Mouse (Mus musculus) liver, embryonic 16.5 days (tissue): ENCODE data around the gene Gm26620. TPM values are rescaled to one million over a fixed set of nuclear protein-coding genes. Genes with fewer than 3 reads are reported as not detected.
A peak's percentile ranks its signal among the peaks of the same experiment; 100 is the strongest.

Experiments
- ATAC-seq: fragments of 200-750 bp; cut with Nextera tagmentation; 2 replicates; pipeline ENCODE4 v1.8.0; 2017; ENCODE audit warnings: low read depth, mild to moderate bottlenecking, moderate number of reproducible peaks, moderate library complexity
- H3K27ac ChIP-seq: fragments of 300-500 bp; sonication (generic); 2 replicates; pipeline ENCODE4 v1.5.1; 2014; ENCODE audit warnings: mild to moderate bottlenecking, low read length
- H3K27me3 ChIP-seq: fragments of 300-500 bp; sonication (generic); 2 replicates; pipeline ENCODE4 v1.6.1; 2014; ENCODE audit warnings: low read depth, low read length, mixed read lengths; ENCODE audit not compliant: control insufficient read depth, insufficient read depth
- H3K36me3 ChIP-seq: fragments of 300-500 bp; sonication (generic); 2 replicates; pipeline ENCODE4 v1.6.1; 2014; ENCODE audit warnings: mild to moderate bottlenecking; ENCODE audit not compliant: control insufficient read depth, insufficient read depth
- H3K4me1 ChIP-seq: fragments of 300-500 bp; sonication (generic); 2 replicates; pipeline ENCODE4 v1.6.1; 2014; ENCODE audit warnings: low read depth, low read length, mixed read lengths; ENCODE audit not compliant: control insufficient read depth
- H3K4me2 ChIP-seq: fragments of 300-500 bp; sonication (generic); 2 replicates; pipeline ENCODE4 v1.6.1; 2014; ENCODE audit warnings: low read depth, low read length, mixed read lengths
- H3K4me3 ChIP-seq: fragments of 300-500 bp; sonication (generic); 2 replicates; pipeline ENCODE4 v1.5.1; 2014; ENCODE audit warnings: low read depth, mild to moderate bottlenecking, low read length
- H3K9ac ChIP-seq: fragments of 300-500 bp; sonication (generic); 2 replicates; pipeline ENCODE4 v1.6.1; 2014; ENCODE audit warnings: low read depth, low read length
- H3K9me3 ChIP-seq: fragments of 300-500 bp; sonication (generic); replicated peaks from 2 replicates; pipeline ENCODE4 v1.6.1; 2016; ENCODE audit warnings: low read length; ENCODE audit not compliant: control insufficient read depth
- WGBS: fragments of 180-500 bp; shearing (Covaris S2); extraction: QIAGEN DNeasy Blood & Tissue Kit; methylation state at CpG from one replicate; pipeline ENCODE4 v1.1.7; 2014; ENCODE audit not compliant: insufficient replicate concordance; 5-methylcytosine and 5-hydroxymethylcytosine counted together
- polyA plus RNA-seq: library from polyadenylated mRNA; unstranded; fragments of >200 nt; fragmentation: Nextera tagmentation; extraction: Ambion mirVana; gene quantifications from 2 replicates; pipeline ENCODE4 v1.2.1, GENCODE M21; 2015

Gm26620 gene
- polyA plus RNA-seq, result 0.42 and 0.44 TPM in 2 replicates

DNA sequence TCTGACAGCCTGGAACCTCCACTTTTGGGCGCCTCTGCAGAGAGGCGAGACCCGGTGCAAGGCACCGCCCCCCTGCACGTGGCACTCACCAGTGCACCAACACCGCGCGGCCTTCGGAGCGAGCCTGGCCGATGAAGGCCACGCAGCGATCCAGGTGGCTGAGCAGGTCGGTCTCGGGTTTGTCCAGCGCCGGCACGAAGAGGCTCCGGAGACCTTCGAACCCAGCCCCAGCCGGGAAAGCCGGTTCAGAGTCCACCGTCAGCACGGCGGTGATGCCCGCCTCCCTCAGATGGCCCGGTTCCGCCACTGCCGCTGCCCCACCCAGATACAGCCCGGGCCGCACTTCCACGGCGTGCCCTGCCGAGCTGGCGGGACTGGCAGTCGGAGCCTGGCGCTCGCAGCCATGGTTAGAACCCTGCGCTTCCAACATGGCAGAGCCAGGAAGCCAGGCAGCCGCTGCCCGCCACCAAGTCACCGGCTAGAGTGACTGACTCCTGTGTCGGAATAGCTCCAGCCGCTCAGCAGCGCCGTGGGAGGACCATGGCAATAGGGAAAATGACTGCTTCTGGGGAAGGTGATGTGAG is at the start of gene Gm26620, which contains the start of gene Dusp12:
TSS of gene Gm26620 (plus strand) at position 88 of the 584 bp plus-strand sequence.
TSS of gene Dusp12 (minus strand) at position 563 of the 584 bp plus-strand sequence.
- Histone ChIP-seq H3K27ac (peak within 1 kb of the TSS; percentile 74), H3K36me3 (peaks cover 2% of the 10 kb centered on the region; the same call in 1 of the 2 replicates)
- WGBS, result under 1% methylated on average over 46 of the region's 46 CpGs

DNA sequence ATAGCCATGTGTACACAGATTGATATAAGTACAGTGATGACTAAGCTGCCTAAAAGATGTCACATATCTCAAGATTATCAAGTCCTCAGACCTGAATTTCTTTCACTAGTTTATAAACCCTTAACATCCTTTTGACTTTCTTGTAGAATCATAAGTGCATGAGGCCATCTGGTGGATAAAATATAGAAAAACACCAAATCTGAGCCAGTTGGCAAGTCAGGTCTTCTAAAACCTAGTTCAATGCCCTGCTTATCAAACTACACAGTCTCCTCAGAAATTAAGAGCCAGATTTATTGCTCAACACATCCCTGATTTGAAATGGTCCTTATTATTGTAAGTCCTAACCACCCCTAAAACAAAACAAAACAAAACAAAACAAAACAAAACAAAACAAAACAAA is 45.2 kb upstream of the Gm26620 start:
- no peaks in the 10 kb centered on the region for H3K9me3 ChIP-seq
- H3K4me3 ChIP-seq, result no peak overlapping the region
- H3K4me1 ChIP-seq, result peaks cover 3% of the 10 kb centered on the region
- no peak overlapping the region for H3K9ac ChIP-seq
- no peak overlapping the region for H3K4me2 ChIP-seq
- H3K36me3 ChIP-seq, result peaks cover 8% of the 10 kb centered on the region; the same call in 1 of the 2 replicates
- no peak for ATAC-seq
- H3K27me3 ChIP-seq, result no peaks in the 10 kb centered on the region
- no peak overlapping the region for H3K27ac ChIP-seq

More for the DNA sequence above, at the start of gene Gm26620, which contains the start of gene Dusp12:
- Histone ChIP-seq H3K9me3 (no peaks in the 10 kb centered on the region), H3K4me1 (peaks cover 12% of the 10 kb centered on the region), H3K4me3 (peak within 1 kb of the TSS; percentile 82), H3K9ac (peak within 1 kb of the TSS; percentile 77), H3K4me2 (peak within 1 kb of the TSS; percentile 86), H3K27me3 (no peaks in the 10 kb centered on the region)
- ATAC-seq, result peak; percentile 81

DNA sequence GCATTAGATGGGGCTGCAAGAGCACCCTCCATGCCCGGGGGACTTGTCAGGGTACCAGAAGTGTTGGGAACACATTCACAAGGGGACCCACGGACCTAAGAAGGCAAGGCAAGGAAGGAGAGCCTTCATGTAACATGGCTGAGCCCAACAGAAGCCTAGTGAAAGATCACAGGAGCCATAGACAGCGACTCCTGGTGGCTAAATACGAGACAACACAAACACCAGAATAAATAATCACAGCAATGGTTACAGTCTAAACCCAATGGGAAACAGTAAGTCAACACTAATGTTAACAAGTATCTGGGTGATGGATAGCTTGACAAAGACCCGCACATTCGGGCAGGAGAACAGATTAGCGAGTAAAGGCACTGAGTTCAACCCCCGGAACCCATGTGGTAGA is 40.5 kb upstream of the Gm26620 start:
- Histone ChIP-seq H3K4me1 (peaks cover 20% of the 10 kb centered on the region), H3K4me3 (no peak overlapping the region), H3K9me3 (no peaks in the 10 kb centered on the region), H3K4me2 (no peak overlapping the region), H3K36me3 (peaks cover 3% of the 10 kb centered on the region; the same call in 1 of the 2 replicates), H3K27ac (no peak overlapping the region), H3K9ac (no peak overlapping the region), H3K27me3 (no peaks in the 10 kb centered on the region)
- WGBS, result 61% methylated on average over 8 of the region's 8 CpGs
- no peak for ATAC-seq

DNA sequence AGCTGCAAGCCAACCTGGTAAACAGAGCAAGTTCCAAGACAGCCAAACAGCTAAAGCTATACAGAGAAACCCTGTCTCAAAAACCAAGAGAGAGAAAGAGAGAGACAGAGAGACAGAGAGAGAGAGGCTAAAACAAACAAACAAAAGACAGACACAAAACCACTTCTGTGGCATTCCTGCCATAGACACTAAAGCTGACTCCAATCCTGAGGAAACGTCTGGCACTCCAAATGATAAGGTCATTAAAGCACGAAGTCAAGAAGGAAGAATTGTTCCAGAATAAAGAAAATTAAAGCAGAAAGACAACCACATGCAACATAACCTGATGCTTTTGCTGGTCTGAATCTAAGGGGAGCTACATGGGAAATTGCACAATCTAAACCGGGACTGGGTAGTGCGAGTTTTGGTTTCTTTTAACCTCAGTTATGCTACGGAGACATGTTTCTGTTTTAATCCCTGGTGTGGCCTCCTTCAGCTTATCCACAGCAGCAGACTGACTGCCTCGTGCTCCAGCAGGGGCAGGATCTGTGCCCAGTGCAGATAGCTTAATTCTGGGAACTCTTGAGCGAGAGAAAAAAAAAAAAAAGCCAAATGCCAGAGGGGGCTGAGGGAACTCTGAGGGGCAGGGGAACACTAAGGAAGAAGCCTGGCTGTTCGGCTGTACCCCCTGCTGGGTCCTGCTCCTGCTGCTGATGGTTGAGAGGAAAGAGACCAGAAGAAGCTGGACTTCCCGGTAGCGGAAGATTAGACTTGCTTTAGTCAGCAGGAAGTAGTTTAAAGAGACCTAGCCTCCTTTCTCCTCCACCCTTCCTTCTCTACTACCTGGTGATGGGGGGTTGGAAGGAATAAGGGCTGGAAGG is 39.2 kb upstream of the Gm26620 start:
- Histone ChIP-seq H3K4me1 (peaks cover 20% of the 10 kb centered on the region), H3K9ac (peak overlapping the region; percentile 42), H3K4me3 (peak overlapping the region; percentile 31), H3K4me2 (peak overlapping the region; percentile 46), H3K27me3 (no peaks in the 10 kb centered on the region), H3K27ac (peak overlapping the region; percentile 78), H3K36me3 (peaks cover 8% of the 10 kb centered on the region; the same call in 1 of the 2 replicates), H3K9me3 (no peaks in the 10 kb centered on the region)
- WGBS, result 10% methylated on average over 10 of the region's 10 CpGs
- ATAC-seq, result peak; percentile 91

DNA sequence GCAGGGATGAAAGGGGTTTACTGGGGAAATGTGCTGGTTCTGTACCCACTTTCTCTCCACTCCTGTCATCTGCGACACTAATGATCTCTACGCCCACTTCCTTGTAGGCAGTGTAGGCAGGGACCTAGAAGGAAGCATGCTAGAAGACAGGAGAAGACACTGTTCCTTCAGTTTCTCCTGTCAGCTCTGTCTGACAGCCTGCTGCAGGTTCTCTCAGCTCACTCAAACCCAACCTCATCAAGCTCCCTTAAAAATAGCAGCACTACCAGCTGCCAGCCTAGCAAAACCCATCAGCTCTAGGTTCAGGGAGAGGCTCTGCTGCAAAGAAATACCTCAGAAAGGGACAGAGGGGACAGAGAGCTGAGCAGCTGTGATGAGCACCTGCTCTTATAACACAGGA is 34.9 kb upstream of the Gm26620 start:
- Histone ChIP-seq H3K9ac (no peak overlapping the region), H3K36me3 (peaks cover 9% of the 10 kb centered on the region; the same call in 1 of the 2 replicates), H3K27ac (no peak overlapping the region), H3K4me1 (peaks cover 23% of the 10 kb centered on the region), H3K4me3 (no peak overlapping the region), H3K9me3 (no peaks in the 10 kb centered on the region), H3K27me3 (no peaks in the 10 kb centered on the region), H3K4me2 (no peak overlapping the region)
- no peak for ATAC-seq
- 68% methylated on average over 2 of the region's 2 CpGs for WGBS

DNA sequence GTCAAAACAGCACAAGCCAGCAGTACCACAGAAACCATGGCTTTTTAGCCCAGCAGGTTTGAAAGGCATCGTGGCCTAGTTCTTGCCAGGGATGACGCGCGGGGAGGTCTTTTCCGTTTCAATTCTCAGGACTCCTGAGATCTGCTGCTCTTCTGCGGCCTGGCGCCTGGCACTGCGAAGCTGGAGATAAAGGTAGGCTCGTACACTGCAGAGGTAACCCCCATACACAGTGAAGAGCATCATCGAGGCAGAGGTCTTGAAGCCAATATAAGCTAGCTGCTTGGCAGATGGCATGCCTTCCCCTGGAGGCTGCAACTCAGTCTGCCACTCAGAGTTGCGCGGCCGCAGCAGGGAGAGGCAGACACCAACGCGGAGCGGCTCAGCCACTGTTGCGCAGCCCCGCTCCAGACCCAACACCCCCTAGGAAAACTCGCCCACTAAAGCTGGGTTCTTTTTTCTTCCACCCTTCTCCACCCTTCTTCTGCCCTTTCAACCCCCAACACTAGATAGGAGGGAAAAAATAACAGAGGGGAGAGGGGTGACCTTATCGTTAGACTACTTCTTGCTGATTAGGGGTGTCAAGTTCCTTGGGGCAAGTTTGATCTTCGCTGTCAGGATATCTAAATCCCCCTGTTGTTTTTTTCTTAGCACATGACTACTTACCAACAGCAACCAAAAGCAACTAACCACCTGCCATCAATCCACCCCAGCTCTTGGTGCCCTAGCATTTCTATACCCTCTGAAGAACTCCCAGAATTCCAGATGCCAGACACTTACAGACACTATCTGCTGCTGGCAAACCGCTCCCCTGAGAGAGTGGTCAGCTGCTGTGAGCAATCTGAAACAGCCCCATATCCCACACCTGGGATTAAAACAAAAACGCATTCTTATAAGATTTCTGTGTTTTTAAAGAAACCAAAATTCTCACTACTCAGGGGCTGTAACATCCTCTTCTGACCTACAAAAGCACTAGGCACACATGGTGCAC is 33.9 kb upstream of the Gm26620 start:
- H3K4me1 ChIP-seq, result peaks cover 20% of the 10 kb centered on the region
- H3K27ac ChIP-seq, result no peak overlapping the region
- no peaks in the 10 kb centered on the region for H3K27me3 ChIP-seq
- H3K4me2 ChIP-seq, result no peak overlapping the region
- WGBS, result 68% methylated on average over 23 of the region's 23 CpGs
- H3K4me3 ChIP-seq, result no peak overlapping the region
- peaks cover 9% of the 10 kb centered on the region; the same call in 1 of the 2 replicates for H3K36me3 ChIP-seq
- ATAC-seq, result no peak
- H3K9me3 ChIP-seq, result no peaks in the 10 kb centered on the region
- no peak overlapping the region; the same call in 1 of the 2 replicates for H3K9ac ChIP-seq

DNA sequence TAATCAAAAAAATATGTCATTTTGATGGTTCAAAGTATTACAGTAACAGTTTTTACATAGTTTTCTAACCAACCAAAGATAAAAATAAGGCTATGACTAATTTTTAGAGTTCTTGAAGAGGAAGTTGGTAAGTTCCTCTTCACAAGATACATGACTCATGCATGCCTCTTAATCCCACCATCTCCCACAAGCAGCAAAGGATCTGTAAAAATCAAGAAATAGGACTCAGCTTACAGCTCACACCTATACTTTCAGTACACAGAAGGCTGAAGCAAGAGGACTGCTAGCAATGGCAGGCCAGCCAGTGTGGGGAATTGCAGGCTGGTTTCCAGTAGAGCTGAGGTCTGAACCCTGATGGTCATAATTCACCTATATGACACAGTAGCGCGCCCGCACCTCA is 31.3 kb upstream of the Gm26620 start:
- Histone ChIP-seq H3K27me3 (no peaks in the 10 kb centered on the region), H3K4me1 (peaks cover 26% of the 10 kb centered on the region), H3K36me3 (peaks cover 9% of the 10 kb centered on the region; the same call in 1 of the 2 replicates), H3K9ac (no peak overlapping the region), H3K27ac (0 out of 2 replicates have a peak overlapping the region, but pooled peaks have one; percentile 26), H3K4me2 (no peak overlapping the region), H3K4me3 (no peak overlapping the region), H3K9me3 (no peaks in the 10 kb centered on the region)
- ATAC-seq, result no peak
- WGBS, result 60% methylated on average over 3 of the region's 3 CpGs

DNA sequence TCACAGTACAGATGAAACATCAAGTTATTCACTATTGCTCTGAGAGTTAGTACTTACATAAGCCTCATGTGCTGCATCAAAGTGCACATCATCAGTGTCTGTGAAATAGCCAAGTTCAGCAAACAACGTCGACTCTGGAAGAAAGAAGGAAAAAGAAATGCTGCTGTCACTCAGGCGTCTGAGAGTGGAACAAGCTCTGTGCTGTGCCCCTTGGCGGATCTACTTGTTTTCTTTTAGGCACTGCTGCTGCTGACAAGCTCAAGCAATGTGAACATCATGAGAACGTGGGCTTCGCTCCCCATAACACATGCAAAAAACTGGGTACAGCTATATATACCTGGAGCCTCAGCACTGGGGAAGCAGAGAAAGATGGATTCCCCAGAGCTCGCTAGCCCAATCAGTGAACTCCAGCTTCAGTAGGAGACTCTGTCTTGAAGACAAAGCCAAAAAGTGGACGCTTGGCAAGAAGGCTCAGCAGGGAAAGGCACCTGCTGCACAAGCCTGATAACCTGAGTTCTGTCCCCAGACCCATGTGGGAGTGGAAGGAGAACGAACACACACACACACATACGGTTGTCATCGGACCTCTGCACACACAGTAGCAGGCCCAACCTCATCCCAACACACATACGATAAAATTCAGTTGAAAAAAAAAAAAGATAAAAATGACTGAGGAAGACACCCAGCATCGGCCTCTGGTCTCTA is 29.7 kb upstream of the Gm26620 start:
- Histone ChIP-seq H3K4me2 (peak overlapping the region; percentile 7; the same call in 1 of the 2 replicates), H3K4me1 (peaks cover 29% of the 10 kb centered on the region), H3K9me3 (no peaks in the 10 kb centered on the region), H3K4me3 (no peak overlapping the region), H3K9ac (no peak overlapping the region), H3K36me3 (peaks cover 6% of the 10 kb centered on the region; the same call in 1 of the 2 replicates), H3K27ac (0 out of 2 replicates have a peak overlapping the region, but pooled peaks have one; percentile 46), H3K27me3 (no peaks in the 10 kb centered on the region)
- 37% methylated on average over 13 of the region's 13 CpGs for WGBS
- ATAC-seq, result peak; percentile 92
